Mouse (Mus musculus) liver, adult 2 months (tissue): ENCODE data around the gene Lmntd1. TPM values are rescaled to one million over a fixed set of nuclear protein-coding genes. Genes with fewer than 3 reads are reported as not detected.

ENCODE experiments used
- DNase-seq: peaks from one replicate; pipeline ENCODE4 v3.0.0-alpha.2; 2011; ENCODE audit warnings: low read depth, low spot score; ENCODE audit errors: extremely low read depth
- H3K27ac ChIP-seq: fragments of 200-500 bp; replicated peaks from 2 replicates; pipeline ENCODE4 v1.5.1; 2012; ENCODE audit warnings: low read depth, mild to moderate bottlenecking, control low read depth, inconsistent platforms, low read length; ENCODE audit not compliant: insufficient read depth
- H3K27me3 ChIP-seq: fragments of 200-500 bp; 2 replicates; pipeline ENCODE4 v1.6.1; 2012; ENCODE audit warnings: mild to moderate bottlenecking, moderate library complexity, low read length, inconsistent platforms; ENCODE audit not compliant: control insufficient read depth, insufficient read depth
- H3K36me3 ChIP-seq: fragments of 200-500 bp; 2 replicates; pipeline ENCODE4 v1.6.1; 2012; ENCODE audit warnings: low read length, inconsistent platforms; ENCODE audit not compliant: control insufficient read depth, insufficient read depth
- H3K4me1 ChIP-seq: fragments of 200-500 bp; 2 replicates; pipeline ENCODE4 v1.6.1; 2011; ENCODE audit warnings: low read length; ENCODE audit not compliant: control insufficient read depth, insufficient read depth
- H3K4me3 ChIP-seq: fragments of 200-500 bp; 2 replicates; pipeline ENCODE4 v1.5.1; 2011; ENCODE audit warnings: low read depth, mild to moderate bottlenecking, control low read depth, low read length, moderate library complexity; ENCODE audit not compliant: insufficient read depth
- H3K79me2 ChIP-seq: fragments of 200-500 bp; 2 replicates; pipeline ENCODE4 v1.6.1; 2012; ENCODE audit warnings: inconsistent platforms, mild to moderate bottlenecking, low read length, moderate library complexity; ENCODE audit not compliant: control insufficient read depth, insufficient read depth
- H3K9ac ChIP-seq: fragments of 200-500 bp; 2 replicates; pipeline ENCODE4 v1.6.1; 2012; ENCODE audit warnings: low read depth, mild to moderate bottlenecking, control low read depth, inconsistent platforms, low read length
- CTCF ChIP-seq: fragments of 200-500 bp; IDR thresholded peaks from 2 replicates; pipeline ENCODE4 v1.5.1; 2011; ENCODE audit warnings: low read depth, low read length, control low read depth
- POLR2A ChIP-seq: fragments of 200-500 bp; IDR thresholded peaks from 2 replicates; pipeline ENCODE4 v1.6.1; 2011; ENCODE audit warnings: low read length, control low read depth; ENCODE audit not compliant: insufficient read depth; ENCODE audit errors: extremely low read depth
- WGBS: fragments of 180-500 bp; shearing (Covaris S2); methylation state at CpG from one replicate; pipeline ENCODE4 v1.1.7; 2018; 5-methylcytosine and 5-hydroxymethylcytosine counted together
- polyA plus RNA-seq: library from polyadenylated mRNA; depleted of rRNA; stranded (reverse); fragments of >200 nt; gene quantifications from 2 replicates; pipeline ENCODE4 v1.2.3, GENCODE M21; 2012; rRNA removed
- total RNA-seq: library from RNA; depleted of rRNA; stranded (reverse); fragments of >200 nt; gene quantifications from 2 replicates; pipeline ENCODE4 v1.2.3, GENCODE M21; 2014; rRNA removed

Gene Lmntd1
- total and polyA plus RNA-seq, 2 experiments = not detected

GRCm38 (mm10) chr6:145322246-145322645 lies 291.9 kb downstream of the Lmntd1 start:
- TF ChIP-seq POLR2A (no peak), CTCF (no peak)
- Histone ChIP-seq H3K9ac (no peak overlapping the region), H3K27ac (no peak overlapping the region), H3K4me3 (no peak overlapping the region), H3K79me2 (no peaks in the 10 kb centered on the region), H3K4me1 (no peaks in the 10 kb centered on the region), H3K27me3 (no peaks in the 10 kb centered on the region), H3K36me3 (no peaks in the 10 kb centered on the region)
- WGBS = 88% methylated on average over 7 of the region's 7 CpGs
- no peak for DNase-seq

- H3K79me2 ChIP-seq = no peaks in the 10 kb centered on the region
- TF ChIP-seq CTCF (no peak), POLR2A (no peak)
- no peaks in the 10 kb centered on the region for H3K36me3 ChIP-seq
- H3K9ac ChIP-seq = no peak overlapping the region
- WGBS = 96% methylated on average over 10 of the region's 10 CpGs
- H3K4me1 ChIP-seq = no peaks in the 10 kb centered on the region
- no peak for DNase-seq
- H3K4me3 ChIP-seq = no peak overlapping the region
- no peak overlapping the region for H3K27ac ChIP-seq
- no peaks in the 10 kb centered on the region for H3K27me3 ChIP-seq
These were observed 294.0 kb downstream of the Lmntd1 start for GRCm38 (mm10) chr6:145320156-145320555.

Other genes with a start within 250 kb of the Lmntd1 start
- gene Tuba3b, start 1.4 kb upstream of the Lmntd1 start, total RNA-seq = not detected in 2 replicates
- not detected in 2 replicates for gene Tuba3b, start 1.4 kb upstream of the Lmntd1 start, polyA plus RNA-seq
- 30.0 and 34.5 TPM in 2 replicates for gene Rassf8, start 132.4 kb upstream of the Lmntd1 start, total RNA-seq
- gene Rassf8, start 132.4 kb upstream of the Lmntd1 start, polyA plus RNA-seq = 19.5 and 22.8 TPM in 2 replicates